Mouse (Mus musculus) gastrocnemius, adult 18-20 months (tissue): ENCODE results near the gene Rtl6. TPM values are rescaled to one million over a fixed set of nuclear protein-coding genes. Genes with fewer than 3 reads are reported as not detected.

Experiments used
- DNase-seq: peaks from one replicate; pipeline ENCODE4 v3.0.0; 2021; ENCODE audit warnings: low spot score
- total RNA-seq, 2 experiments: library from RNA; stranded (reverse); gene quantifications; 2 replicates each; pipeline ENCODE4 v1.2.3; 2021

The Rtl6 gene
- total RNA-seq, 2 experiments from 2014 or later = 4.0 to 4.1 TPM

DNA sequence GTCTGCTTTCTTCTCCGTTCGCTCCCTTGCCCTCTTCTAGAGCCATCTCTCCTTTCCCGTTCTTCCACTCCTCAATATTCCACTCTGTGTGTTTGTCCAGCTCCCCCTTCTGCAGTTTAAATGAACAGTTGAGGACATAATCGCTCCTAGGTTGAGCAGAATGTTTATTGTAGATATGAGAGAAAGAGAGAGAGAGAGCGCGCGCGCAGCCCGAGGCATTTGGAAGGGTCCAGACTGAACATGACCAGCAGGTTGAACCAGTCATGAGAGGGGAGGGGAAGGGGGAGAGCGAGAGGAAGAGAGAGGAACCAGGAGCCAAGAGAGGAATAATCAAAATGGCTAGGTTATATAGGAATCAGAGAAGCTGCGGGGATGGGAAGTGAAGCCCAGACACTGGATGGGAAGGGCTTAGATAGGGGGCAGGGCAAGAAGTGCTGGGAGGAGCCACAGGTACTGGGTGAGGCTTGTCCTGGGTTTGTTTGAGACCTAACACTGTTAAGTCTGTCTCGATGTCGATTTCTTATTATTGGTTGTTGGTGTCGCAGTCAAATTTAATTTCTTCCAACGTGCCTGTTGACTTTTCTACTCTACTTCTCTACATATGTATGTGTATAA lies 18.5 kb downstream of the Rtl6 start:
- DNase-seq = no peak

DNA sequence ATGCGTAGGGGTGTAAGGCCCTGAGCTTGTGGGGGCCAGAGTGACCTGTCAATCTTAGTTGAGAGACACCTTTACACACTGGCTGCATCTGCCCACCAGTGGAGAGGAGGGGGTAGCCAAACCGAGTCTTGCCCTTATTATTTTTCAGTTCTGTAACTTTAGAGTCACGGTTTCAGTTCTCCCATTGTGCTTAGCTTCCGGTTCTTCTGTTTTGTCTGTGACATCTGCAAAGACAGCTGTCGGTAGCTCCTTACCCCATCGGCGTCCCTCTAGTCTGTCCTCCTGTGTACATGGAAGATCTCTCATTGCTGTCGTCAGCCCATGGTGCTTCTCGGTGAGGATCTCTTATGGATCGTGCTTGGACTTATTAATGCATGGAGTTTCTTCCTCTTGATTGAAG lies 20.5 kb downstream of the Rtl6 start:
- DNase-seq = no peak

DNA sequence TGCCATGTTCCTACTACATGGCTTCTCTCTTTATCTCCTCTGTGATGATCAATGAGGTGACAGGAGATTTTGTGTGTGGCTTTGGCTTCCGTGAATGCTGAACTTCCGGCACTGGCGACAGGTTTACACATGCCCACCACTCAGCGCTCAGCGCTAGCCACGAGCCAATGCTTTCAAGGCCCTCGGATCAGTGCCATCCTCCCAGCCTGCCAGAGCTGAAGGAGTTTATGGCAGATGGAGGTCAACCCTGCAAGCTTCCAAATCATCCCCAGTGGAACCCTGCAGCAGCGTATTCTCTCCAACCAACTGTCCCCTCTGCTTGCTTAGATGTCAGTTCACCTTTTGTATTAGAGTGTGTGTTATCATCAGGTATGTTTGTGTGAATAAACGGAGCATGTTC lies 21.0 kb downstream of the Rtl6 start:
- no peak for DNase-seq

DNA sequence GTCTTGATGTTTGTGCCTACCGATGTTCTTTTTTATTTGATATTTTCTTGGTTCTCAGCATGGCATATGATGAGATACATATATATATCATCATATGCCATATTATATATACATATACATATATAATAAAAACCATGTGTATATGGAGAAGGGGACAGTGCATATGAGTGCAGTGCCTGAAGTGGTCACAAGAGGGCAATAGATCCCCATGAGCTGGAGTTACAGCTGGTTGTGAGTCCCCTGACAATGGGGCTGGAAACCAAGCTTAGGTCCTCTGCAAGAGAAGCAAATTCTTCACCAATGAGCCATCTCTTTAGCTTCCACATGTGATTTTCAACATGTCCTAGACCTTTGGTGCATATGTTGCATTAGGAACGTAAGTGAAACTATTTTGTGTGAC lies 21.7 kb downstream of the Rtl6 start:
- DNase-seq = no peak

DNA sequence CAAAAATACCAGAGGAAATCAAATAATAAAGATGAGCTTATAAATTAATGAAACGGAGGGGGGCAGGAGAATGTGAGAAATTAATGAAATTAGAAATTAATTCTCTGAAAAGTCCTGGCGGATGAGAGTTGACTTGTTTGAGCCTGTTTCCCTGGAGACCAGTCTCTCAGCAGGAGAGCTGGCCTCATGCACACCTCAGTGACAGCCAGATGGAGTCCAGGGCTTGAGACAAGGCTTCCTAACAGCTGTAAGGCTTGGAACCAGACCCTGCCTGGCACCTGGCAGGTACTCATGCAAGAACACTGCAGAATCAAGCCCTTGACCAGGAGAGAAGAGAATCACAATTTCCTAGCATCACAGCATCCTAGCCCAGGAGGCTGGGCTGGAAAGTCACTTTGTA lies 25.4 kb downstream of the Rtl6 start:
- DNase-seq = no peak

DNA sequence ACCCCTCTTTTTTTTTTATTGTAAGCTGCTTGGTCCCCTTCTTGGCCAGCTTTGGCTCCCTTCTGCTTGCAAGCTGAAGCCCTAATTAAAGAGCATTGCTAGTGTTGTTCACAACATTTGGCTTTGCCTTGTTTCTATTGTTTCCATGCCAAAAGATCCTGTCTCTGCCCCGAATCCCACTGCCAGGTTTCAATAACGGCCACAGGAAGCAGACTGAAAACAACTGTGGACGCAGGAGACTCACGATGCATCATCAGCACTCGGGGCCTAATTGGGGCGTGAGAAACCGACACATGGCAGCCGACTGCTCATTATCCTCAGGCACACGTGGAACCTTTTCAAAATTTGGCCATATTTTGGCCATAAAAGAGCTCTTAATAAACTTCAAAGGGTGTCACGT lies 26.1 kb downstream of the Rtl6 start:
- DNase-seq = no peak

DNA sequence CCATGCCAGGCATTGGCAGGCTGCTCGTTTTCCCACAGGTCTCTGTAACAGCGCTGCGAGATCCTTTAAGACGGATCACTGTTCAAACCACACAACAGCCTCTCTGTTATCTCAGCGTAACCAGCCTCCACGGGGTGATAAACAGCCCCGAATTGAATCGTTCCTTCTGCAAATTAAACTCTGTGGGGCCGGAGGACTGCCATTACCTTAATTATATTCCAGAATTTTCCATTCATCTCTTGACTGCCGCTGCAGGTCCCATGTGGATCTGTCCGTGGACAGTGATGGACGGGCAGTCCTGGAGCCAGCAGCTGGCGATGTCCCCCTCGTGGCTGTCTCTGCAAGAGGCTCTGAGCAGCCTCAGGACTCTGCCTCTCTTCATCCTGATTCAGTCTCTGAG lies 30.7 kb downstream of the Rtl6 start:
- DNase-seq = no peak

DNA sequence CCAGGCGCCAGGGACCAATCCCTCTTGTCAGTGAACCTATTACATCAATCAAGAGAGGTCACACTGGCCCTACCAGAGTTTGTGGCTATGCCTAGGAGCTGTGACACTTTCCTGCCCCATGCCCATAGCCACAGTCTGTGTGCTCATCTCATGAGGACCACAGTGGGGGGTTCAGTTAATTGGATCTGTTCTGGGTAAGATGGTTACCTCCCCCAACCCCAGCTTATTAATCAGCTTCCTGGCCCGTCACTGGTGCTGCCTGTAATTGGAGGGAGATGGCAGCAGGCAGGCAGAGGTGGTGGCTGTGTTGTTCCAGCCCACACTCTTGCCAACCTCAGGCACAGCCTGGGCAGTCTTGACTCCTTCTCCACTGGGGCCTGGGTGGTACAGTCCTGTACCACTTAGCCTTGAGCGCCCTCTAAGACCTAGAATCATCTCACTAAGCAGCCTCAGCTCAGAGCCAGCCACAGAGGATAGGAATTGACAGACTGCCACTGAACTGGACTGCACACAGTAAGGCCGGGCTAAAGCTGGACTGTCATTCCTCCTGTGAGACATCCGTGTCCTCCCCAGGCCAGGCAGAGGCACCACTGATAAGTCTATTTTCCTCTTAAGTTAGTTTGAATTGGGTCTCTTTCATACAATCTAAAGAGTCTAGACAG lies 32.3 kb downstream of the Rtl6 start:
- no peak for DNase-seq

DNA sequence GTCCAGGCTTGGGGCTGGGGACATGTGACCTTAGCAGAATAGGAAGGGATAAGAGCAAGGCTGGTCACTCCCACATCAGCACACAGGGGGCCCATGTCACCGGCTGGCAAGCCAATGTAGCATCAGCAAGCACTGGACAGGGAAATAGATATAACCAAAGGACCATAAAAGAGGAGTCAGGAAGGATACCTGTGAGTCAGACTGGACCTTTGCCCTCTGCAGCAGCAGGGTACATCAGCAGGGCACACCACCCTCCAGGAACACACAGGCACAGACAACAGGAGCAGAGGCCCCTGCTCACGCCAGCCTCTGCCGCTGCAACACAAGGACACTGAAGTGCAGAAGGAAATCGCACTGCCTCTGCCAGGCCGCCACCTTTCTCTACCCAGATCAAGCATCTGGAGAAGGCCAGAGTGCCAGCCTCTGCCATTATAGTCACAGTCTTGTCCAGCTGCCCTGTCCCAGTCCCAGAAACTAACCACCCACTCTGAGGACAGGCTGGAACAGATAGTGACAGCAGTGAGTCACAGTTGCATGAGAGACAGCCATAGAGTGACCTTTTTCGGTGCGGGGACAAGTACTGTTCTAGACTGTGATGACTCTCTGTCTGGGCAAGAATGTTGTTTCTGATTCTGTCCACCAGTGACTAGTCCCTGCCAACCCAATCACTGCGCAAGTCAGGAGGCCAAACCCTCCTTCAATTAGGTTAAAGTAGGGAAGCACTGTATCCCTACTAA lies 34.5 kb downstream of the Rtl6 start:
- DNase-seq = no peak

DNA sequence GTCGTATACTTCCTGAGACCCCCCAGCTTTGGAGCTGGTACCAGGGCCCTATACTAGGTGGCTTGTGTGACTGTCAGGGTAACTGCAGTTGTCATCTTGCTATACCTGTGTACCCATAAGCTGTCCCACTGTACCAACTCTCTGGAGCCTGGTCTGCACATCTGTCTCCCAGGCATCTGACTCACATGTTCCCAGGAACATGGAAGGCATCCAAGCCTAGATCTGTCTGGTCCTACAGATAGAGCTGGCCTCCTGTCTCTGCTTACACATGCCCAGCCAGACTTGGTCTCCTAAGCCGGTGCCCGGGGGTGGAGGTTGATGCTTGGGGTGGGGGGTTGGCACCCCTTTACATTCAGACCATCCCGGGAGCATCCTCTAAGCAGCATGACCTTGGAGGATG lies 36.1 kb downstream of the Rtl6 start:
- no peak for DNase-seq

DNA sequence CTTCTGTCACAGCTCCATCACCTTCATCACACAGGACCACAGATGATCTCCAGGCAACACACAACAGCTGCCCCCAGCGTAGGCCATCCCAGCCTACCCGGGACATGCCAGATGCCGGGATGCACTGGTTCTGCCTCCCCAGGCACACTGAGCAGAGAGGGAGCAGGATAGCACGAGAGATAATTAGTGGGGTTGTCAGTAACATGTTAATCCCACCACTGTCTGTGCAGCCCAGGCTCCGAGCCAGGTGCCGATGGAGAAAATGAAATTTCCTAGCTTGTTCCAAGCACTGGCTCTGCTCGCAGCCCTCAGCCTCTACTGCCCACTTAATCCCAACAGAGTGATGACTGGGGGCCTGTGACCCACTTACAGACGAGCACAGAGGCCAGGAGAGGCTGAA lies 39.1 kb downstream of the Rtl6 start:
- DNase-seq = no peak

DNA sequence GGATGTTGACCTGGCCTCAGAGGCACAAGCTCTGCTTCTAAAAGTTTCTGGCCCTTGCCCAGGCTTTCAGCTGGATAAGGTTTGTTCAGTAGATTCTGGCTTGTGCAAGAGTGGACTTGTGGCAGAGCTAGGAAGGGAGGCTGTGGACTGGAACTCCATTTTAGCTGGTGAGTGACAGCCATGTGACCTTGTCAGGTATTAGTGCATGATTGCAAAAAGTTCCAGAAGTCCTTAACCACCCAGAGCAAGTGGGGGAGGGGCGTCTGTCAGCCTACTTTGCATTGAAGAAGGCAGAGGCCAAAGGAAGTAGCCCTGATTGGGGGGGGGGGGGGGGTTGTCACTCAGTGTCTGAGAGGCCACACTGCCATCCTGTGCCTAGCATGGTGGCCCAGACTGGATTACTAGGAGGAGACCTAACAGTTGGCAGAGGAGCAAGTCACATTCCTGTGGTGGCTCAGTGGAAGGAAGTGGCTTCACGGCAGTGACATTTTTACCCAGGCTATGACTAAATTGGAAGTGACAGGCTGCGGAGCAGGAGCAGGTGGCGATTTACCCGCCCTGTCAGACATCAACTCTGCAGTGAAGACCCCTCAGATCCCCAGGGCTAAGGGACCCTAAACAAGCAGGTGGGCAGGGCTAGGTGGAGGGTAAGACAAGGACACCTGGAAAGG lies 44.9 kb downstream of the Rtl6 start:
- DNase-seq = no peak

DNA sequence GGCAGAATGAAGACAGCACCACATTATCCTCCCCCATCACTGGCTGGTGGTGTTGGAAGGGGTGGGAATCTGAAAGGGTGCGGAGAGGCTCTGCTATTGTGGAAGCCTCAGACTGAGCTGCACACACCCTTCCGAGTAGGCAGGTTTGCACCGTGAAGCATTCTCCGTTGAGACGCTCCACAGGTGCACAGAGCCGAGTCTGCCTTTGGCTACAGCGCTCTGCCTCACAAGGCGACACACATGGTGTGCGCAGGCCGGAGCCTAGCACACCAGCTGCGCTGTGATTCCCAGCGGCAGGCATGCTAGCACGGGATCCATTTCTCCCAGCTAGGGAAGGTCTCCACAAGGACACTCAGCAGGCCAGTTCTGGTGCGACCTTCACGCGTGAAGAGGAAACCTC lies 47.6 kb downstream of the Rtl6 start:
- DNase-seq = no peak

DNA sequence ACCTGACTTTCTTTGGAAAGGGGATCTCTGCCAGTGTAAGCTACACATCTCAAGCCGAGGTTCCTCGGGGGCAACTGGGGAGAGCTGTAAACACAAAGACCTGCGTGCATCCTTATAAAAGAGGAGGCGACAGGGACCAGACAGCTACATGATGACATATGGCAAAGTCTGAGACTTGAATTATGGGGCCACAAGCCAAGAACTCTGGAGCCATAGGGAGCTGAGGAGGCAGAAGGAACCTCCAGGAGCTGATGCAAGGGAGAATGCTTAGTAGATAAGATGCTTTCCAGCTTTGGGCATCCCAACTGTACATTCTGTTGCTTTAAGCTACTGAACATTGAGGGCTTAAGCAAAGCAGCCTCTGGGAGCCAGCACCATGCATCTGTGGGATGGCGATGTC lies 48.5 kb downstream of the Rtl6 start:
- DNase-seq = no peak

DNA sequence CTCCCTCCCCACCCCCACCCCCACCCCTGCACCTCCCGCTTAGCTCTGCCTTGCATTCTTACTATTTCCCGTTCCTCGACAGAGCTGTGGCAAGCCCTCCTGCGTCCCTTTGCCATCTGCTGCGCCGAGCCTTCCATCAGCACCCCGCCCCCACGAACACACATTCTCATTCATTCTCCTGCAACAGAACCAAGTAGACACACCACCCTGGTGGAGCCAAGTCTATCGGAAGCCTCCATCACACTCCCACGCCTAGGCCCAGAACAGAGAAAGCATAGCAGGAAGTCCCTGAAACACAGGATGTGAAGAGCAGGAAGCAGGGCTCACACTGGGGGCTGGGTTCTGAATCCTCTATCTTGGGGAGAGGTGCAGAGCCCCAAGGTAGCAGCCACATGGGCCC lies 51.6 kb downstream of the Rtl6 start:
- no peak for DNase-seq

DNA sequence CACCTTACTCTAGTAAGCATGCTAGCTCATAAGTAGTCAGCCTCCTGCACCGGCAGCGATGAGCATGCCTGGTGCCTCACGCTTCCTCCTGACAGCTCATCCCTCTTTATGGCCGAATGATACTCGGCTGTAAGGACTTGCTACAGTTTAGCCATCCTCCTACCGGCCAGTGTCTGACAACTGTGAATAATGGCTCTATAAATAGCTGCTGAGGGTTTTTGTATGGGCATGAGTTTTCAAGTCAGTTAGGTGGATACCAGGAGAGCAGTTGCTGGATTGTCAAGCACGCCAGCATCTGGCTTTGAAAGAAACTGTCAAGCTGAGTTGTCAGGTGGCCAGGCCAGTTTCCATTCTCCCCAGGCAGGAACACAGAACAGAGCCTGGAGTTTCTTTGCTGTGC lies 52.7 kb downstream of the Rtl6 start:
- no peak for DNase-seq

Other genes with a start within 250 kb of the Rtl6 start
- gene Parvg, start 233.8 kb downstream of the Rtl6 start, total RNA-seq = 1 to 10 TPM; 1.0 to 1.4 TPM
- under 1 TPM; 0.38 to 0.57 TPM for gene Shisal1, start 110.7 kb downstream of the Rtl6 start, total RNA-seq
- 1 to 10 TPM; 2.4 to 3.2 TPM for gene Prr5, start 111.8 kb upstream of the Rtl6 start, total RNA-seq
- gene Arhgap8, start 162.2 kb upstream of the Rtl6 start, total RNA-seq = under 1 TPM in 1 of 2 experiments, not detected in 1; 0.14 TPM